Mouse (Mus musculus) cerebellum, postnatal 4 days (tissue): ENCODE results near the gene Atp7a.
A peak's percentile ranks its signal among the peaks of the same experiment; 100 is the strongest.
"Not testable (repeated sequence)": the region's sequence is repeated elsewhere in the genome, so short reads cannot be mapped to it uniquely, and the experiment has no call there.

Experiments used
- DNase-seq, 2 experiments: peaks; one replicate each; pipeline ENCODE4 v3.0.0; 2022; ENCODE audit warnings: low spot score in 2 of 2, mixed read lengths in 1 of 2

The Atp7a gene

DNA sequence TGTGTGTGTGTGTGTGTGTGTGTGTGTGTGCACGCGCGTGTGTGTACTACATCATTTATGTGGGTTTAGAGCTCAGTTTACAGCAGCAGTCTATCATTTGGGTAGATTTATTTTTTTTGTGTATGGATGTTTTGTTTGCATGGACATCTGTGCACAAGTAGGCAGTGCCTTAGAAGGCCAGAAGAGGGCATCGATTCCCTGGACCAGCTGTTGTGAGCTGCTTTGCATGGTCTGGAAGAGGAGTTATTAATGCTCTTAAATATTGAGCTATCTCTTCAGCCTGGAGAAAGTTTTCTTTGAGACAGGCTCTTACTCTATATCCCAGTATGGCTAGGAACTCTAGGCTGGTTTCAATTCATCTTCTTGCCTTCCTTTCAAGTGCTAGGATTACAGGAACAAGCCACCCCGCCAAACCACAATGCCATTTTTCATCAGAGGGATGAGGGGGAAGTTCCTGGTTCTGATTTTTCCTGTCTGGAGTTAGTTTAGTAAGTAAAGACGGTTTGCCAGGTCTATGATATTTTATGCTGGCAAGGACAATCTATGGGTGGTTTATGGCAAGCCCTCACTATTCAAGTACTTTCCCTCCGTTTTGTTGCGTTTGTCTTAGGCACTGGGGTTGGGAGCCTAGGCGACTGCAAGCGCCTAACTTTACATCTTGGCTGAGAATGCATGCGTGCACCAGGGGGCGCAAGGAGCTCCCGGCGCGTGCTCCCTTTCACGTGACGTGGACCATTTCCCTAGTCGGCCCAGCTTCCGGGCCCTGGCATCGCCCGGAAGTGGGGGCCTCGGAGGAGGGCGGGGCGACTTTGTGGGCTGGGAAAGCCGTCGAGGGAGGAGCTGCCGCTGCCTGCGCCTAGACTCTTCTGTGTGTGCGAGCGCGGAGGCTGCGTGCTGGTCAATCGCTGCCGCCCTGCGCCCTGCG lies at the start of gene Atp7a:
Gene Atp7a, plus strand, starts transcription at position 859 of the 925 bp plus-strand sequence.
- DNase-seq = peak; percentile 67 to 85

DNA sequence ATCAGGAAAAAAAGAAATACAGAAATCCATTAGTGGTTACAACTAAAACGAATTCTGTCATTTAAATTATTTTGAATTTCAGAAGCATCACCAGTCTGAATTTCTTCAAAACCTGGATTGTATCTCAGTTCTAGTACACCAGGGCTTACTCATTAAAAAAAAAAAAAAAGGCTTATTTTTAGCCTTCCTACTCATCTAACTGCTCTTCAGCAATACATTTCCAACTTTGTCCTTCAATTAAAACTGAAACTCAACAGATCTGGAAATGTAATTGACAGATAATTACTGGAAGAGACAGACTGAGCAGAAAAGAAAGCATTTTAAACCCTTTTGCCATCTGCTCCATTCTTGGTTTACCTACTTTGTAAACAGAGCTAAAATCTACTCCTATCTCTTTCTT lies 25.5 kb upstream of the Atp7a start:
- DNase-seq = no peak

DNA sequence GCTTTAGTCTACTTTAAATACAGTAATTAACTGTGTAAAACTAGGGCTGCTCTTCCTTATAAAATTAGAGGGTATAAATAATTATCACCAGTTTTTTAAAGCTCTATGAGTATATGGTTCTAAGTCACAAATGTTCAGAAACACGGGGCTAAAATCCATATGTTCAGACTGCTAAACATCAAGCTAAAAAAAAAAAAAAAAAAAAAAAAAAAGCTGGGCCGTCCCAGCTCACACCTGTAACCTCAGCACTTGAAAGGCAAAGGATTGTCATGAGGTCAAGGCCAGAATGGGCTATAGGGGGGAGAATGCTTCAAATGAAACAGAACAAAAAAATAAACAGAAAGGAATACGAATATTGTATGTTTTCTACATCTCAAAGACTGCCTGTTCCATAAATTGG lies 16.3 kb upstream of the Atp7a start:
- no peak for DNase-seq

DNA sequence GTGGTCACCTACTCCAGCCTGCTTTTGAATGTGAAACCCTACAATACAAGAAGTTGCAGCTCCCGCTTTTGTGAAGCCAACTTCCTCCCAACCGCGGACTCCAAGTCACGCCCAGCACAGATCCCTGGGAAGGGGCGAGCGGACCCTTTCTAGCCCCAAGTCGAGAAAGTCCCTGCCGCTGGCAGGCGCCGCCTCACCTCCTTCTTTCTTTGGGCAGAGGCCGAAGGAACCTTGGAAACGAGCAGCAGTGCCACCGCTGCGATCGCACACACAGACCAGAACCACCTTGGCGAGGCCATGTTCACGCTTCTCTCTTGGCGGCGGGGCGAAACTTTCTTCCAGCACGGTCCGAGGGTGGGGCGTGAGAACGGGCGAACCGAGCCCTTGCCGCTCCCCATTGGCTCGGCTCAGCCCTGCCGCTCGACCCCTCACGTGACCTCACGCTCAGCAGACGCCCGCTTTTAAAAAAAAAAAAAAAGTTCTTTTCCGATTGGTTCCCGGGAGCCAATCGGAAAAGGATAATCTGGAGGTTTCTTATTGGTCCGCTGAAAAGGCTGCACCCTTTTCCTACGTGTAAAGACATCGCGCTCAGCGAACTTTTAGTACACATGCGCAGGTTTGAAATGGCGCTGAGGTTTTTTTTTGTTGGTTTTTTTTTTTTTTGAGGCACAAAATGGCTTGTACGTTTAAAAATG lies 15.5 kb upstream of the Atp7a start, which contains the start of gene Magt1:
Gene Magt1, minus strand, starts transcription at position 442 of the 695 bp plus-strand sequence.
- peak; percentile 51 to 67 for DNase-seq

DNA sequence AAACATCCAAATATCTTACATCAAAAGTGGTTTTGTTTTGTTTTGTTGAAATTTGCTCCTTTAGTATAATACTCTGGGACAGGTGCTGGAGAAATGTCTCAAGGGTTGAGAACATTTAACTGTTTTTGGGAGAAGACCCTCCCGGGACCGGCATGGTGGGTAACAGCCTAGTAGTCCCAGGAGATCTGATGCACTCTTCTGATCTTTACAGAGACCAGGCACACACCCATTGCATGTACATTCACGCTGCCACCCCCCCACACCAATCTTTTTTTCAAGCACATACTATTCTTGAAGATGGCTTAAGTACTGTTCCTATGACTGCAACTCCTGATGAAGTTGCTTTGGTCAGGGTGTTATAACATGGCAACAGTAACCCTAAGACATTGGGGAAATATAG lies 14.5 kb upstream of the Atp7a start:
- no peak for DNase-seq

DNA sequence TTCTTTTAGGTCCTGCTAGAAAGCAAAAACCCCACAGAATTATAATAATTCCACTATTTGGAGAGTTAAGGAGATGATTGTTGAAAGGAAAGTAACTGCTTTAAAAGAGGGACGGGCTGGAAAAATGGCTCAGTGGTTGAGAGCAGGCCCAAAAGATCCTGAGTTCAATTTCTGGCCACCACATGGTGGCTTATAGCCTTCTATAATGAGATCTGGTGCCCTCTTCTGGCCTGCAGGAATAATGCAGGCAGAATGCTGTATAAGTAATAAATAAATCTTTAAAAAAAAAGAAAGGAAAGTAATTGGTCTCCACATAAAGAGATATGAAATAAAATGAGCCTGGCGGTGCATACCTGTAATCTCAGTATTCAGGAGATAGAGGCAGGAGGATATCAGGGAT lies 13.9 kb upstream of the Atp7a start:
- DNase-seq = peak in 1 of 2 experiments; percentile 12

DNA sequence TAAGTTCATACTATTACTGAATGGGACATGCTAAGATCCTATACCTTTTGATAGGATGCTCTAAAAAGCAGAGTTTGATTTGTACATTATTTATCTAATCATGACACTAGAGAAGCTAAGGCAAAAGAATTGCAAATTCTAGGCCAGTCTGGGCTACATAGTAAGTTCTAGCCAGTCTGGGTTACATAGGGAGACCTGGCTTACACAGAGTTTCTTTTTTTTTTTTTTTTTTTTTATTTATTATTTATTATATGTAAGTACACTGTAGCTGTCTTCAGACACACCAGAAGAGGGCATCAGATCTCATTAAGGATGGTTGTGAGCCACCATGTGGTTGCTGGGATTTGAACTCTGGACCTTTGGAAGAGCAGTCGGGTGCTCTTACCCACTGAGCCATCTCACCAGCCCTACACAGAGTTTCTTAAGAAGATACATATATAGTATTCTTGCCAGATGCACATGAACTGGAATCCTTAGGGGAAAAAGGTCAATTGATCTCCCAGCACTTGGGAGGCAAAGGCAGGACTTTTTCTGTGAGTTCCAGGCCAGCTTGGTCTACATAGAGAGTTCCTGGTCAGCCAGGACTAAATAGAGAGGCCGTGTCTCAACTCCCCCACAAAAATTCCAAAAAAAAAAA lies 12.2 kb upstream of the Atp7a start:
- DNase-seq = not testable (repeated sequence)

DNA sequence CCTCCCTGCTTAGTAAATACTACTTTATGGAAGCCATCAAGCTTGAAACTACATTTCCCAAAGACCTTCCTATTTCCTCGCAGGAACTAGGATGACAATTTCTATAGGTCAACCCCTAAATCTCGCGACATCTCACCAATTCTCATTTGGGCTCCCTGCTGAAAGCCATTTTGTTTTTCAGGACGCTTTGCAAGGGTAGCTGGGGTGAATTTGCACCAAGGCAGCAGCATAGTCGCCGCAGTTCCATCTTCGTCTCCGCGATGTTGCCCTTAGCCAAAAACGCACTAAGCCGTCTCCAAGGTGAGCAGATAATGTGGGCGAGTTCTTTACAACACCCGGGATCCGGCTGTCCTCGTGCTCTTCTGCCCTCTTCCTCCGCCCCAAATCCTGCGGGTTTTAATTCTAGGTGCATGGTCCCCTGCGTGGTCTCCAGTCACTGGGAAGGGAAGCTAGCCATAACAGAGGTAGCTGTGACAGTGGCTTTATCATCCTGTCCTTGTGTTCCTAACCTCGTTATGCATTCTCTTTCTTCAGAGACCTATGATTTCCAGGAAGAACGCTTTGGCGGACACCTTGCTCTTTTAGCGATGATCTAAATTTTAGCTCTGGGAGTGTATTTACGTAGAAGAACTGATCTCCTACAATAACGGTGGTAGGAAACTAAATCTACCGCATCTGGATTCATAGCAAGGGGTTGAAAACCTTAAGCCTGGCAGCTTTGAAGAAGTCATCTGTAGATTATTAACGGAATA lies 11.3 kb upstream of the Atp7a start, which contains the start of gene Cox7b:
Gene Cox7b, plus strand, starts transcription at position 130 of the 752 bp plus-strand sequence.
- DNase-seq = peak; percentile 21 to 71

DNA sequence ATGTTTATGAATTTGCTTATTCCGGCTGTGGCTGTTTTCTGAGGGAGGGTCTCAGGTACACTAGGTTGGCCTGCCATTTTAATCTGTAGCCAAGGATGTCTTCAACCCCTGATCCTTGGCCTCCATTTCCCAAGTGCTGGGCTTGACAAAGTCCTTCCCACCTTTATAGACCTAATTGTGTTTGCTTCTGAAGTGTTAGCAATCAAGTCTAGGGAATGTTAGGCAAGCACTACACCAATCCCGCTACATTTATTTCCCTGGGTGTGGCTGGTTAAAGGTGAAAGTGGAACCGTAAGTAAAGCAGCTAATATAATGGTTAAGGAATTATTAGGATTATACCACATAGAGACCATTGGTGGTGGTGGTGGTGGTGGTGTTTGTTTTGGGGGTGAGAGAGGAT lies 10.0 kb upstream of the Atp7a start:
- no peak for DNase-seq

DNA sequence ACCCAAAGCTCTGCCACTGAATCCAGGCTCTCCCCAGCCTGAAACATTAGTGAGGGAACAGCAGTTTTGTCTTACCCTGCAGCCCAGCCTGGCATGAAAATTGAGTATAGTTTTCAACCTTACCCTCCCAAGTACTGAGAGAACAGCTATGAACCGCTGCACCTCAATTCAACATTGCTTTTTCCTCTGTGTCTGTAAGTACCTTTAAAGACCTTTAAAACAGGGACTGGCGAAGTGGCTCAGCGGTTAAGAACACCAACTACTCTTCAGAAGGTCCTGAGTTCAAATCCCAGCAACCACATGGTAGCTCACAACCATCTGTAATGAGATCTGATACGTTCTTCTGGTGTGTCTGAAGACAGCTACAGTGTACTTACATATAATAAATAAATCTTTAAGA lies 9.6 kb upstream of the Atp7a start:
- DNase-seq = no peak

DNA sequence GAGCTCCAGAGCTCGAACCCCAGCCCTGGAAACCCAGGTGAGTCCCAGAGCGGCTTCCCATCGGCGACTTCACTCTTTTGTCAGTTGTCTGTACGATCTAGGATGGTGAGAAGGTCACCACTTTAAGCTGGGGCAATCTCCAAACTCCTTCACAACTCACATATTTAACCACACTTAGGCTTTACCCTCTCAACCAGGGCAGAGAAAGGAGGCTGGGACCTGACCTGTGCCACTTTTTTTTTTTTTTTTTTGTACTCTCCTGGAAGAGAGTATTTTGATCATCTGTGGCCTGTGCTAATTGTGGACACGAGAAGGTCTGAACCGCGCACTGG lies 233 bp downstream of the Atp7a start:
- DNase-seq = no peak

DNA sequence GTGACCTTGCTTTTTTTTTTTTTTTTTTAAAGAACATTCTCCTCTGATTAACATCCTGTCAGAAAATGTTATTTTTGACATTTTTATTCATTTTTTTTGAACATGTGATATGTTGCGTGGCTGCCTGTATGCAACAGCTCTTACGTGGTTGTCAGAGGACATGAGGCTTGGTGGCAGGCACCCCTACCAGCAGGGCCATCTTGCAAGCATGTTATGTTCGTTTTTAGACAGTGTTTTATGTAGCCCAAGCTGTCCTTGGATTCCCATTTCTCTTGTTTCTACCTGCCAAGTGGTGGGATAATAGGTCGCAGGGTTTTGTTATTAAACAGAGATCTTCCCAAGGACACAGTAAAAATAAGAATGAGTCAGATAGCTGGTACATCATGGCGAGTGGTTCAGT lies 3.1 kb downstream of the Atp7a start:
- DNase-seq = no peak

DNA sequence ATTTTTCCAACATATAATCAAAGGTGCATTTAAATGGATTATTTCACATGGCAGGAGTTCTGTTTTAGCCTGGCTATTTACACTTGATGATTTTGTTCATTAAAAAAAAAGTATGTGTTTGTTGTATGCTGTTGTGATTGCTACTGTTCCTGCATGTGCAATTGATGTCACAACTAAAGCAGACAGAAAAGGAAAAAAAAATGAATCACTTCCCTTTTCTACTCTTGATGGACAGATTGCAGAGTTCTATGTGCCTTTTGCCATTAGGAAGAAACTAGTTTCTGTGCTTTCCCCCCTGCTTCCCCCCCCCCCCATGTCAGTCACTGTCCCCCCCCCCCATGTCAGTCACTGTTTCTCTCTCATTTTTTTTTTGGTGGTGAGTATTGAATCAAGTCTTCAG lies 4.0 kb downstream of the Atp7a start:
- DNase-seq = no peak

DNA sequence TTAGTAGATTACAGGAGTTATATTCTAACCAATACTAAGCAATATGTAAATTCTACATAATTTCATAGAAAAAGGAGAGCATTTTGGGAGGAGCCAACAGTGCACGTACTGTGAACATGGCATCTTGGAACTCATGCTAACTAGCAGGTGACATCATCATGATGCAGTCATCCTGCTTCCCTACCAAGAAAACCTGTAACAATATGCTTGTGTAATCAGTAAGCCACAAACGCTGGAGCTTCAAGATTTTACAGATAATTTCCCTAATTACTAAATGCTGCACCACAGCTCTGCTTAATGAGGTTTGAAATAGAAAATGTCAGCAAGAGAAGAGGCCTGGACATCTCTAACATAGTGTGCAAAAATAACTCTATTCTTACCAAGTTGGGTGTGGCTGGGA lies 8.7 kb downstream of the Atp7a start:
- no peak for DNase-seq

DNA sequence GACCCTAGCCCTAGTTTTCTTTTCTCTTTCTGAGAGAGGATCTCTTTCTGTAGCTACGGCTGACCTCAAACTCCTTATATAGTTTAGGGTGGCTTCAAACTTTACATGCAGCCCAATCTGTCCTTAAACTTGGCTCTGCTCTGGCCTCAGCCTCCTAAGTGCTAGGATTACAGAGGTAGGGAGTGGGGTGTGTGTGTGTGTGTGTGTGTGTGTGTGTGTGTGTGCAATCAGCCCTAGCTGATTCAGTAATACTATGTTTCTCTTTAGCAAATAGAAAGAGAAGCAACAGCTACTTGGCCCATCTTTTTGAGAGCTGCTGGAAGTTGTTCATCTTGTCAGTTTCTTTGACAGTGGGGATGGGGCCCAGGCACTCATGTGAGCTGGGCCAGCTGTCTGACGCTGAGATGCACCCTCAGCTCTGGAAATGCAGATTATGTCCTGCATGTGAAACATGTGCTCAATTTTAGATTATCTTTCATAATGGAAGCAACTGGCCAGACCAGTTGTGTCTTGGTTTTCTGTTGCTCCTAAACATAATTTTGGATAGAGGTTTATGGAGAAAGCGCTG lies 10.2 kb downstream of the Atp7a start:
- no peak for DNase-seq

DNA sequence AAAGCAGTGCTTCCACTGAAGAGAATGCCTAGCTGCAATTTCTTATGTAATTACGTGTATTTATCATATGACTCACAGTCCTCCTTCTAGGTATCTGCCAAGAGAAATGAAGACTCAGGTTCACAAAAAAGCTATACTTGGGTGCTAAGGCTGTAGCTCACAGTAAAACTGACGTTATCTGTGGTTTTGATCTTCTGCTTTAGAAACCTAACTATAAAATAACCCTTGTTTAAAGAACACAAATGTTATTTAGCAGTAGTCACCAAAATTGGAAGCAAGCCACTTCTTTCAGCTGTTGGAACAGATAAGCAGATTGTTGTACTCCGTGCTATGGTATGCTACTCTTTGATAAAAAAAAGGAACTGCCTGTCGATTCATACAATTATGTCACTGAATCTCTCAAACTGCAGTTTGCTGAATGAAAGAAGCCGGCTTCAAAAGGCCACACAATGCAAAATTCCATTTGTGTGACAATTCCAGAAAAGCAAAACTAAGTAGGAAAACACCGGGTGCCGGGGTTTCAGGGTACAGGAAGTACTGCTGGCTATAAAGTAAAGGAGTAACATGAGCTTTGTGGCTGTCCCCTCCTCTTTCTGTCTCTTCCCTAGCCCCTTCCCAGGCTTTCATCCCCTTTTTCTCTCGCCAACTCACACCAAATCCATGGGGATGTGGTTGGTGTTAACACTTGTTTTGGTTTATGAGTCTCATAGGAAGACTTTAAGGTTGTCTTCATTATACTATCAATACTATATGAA lies 17.0 kb downstream of the Atp7a start:
- no peak for DNase-seq

DNA sequence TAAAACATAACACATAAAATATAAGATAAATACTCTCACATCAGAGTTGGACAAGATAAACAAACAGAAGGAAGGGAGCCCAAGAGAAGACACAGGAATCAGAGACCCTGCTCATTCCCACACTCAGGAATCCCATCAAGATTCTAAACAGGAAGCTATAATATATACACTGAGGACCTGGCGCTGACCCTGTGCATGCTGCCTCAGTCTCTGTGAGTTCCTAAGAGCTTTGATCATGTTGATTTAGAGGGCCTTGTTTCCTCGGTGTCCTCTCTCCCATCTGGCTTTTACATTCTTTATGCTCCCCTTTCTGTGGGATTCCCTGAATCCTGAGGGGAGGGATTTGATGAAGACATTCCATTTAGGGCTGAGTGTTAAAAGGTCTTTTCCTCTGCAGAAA lies 18.4 kb downstream of the Atp7a start:
- no peak for DNase-seq

DNA sequence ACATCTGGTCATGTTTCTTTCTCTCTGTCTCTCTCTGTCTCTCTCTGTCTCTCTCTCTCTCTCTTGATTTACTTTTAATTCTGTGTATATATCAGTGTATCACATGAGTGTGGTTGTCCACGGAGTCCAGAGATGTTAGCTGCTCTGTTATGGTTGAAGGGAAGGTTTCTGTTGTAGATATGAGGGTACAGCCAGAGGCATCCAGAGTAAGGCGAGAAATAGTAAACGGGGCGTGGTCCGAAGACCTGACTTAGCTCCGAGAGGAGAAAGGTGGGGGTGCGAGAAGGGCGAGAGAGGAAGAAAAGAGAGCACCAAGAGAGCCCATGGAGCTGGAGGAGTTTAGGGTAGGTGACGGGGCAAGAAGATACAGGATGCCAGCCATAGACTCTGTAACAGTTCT lies 18.9 kb downstream of the Atp7a start:
- DNase-seq = no peak

DNA sequence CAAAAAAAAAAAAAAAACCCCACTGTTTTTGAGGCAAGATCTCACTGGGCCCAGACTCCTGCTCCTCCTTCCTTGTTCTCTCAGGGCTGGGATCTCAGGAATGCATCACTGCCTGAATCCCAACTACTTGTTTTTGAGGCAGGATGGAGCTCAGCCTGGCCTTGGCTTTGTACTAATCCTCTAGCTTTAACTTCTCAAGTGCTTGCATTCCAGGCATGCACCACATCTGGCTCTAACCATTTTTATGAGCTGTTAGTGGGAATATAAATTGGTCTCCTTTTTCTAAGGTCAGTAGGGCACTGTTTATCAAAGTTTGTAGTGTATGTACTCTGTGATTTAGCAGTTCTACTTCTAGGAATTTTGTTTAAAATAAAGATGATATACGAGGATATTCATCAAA lies 21.1 kb downstream of the Atp7a start:
- no peak for DNase-seq

DNA sequence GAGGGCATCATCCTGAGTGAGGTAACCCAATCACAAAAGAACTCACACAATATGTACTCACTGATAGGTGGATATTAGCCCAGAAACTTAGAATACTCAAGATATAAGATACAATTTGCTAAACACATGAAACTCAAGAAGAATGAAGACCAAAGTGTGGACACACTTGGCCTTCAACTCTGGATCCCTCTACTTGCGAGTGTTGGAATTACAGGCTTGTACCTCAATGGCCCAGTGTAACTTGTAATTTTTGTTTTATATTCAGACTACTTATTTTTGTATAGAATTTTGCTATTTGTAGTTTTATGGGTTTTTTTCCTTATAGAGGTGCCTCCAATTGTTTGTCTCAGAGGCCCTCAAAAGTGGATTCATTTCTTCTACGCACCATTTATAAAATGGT lies 50.8 kb downstream of the Atp7a start:
- not testable (repeated sequence) for DNase-seq
